Mouse (Mus musculus) adrenal gland (tissue): ENCODE measurements around the gene BC024978.
"Not testable (repeated sequence)": the region's sequence is repeated elsewhere in the genome, so short reads cannot be mapped to it uniquely, and the experiment has no call there.

Experiments used
- intact Hi-C: fragments of 180-260 bp; cut with DNase I; formaldehyde crosslinking; loops from one replicate; pipeline ENCODE4 v1.15.1; 2025

Gene BC024978

DNA sequence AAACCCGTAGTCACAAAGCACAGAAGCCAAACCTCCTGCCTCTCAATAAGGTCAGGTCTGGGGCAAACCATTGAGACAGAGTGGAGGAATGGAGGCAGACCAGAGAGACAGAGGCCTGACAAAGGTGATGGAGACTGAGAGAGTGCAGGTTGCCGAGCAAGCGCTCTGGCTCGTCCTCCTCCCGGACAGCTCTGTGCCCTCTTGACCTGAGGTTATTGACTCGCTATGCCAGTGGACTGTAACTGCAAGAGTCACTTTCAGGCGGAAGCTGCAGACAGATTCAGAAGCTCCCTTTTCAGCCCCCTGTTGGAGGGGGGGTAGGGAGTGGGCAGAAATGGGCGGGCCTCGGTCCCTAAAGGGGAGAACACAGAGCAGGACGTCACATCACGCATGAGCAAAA, 24.4 kb downstream of the BC024978 start:
- intact Hi-C loops, result no loop called here

DNA sequence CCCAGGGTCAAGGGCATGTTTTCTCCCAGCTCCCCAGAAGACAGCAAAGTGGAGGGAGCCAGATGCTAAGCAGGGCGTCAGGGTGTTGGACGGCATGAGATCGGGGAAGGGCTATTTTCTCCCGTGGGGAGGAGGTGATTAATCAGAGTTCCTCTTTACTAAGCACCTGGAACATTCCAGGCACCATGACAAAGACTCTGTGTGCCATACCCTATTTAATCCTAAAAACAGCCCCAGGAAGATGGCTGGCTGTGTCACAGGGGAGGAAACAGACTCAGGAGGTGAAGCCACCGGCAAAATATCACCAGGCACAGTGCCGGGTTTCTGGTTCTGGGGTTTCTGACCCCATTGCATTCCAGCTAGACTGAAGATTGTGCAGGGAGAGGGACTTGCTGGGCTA, 26.4 kb downstream of the BC024978 start:
- intact Hi-C loops, result no loop called here

- intact Hi-C loops, result no loop called here
Observed at GRCm38 (mm10) chr7:27222538-27222937, 27.0 kb downstream of the BC024978 start.

- intact Hi-C loops, result loop anchor here (5.0 kb wide), 1 partner anchor 58 kb away; the partner anchor contains the start of gene Egln2
Observed at GRCm38 (mm10) chr7:27224877-27225575, 29.4 kb downstream of the BC024978 start.

- intact Hi-C loops, result loop anchor here (5.0 kb wide), 1 partner anchor 60 kb away; the partner anchor contains the start of gene Egln2
Observed at GRCm38 (mm10) chr7:27227276-27227675, 31.7 kb downstream of the BC024978 start.

GRCm38 (mm10) chr7:27227676-27228075, 32.1 kb downstream of the BC024978 start:
- intact Hi-C loops, result loop anchor here (1.0 to 5.0 kb wide), 2 partner anchors 31 to 60 kb away; partner anchors contain the start of genes Egln2 and Snrpa

GRCm38 (mm10) chr7:27228281-27228821, 32.8 kb downstream of the BC024978 start, which contains the start of gene Itpkc:
Itpkc (minus strand) TSS chr7:27228661.
- intact Hi-C loops, result loop anchor here (1.0 to 5.0 kb wide), 2 partner anchors 32 to 61 kb away; partner anchors contain the start of genes Egln2 and Snrpa

- intact Hi-C loops, result loop anchor here (1.0 to 5.0 kb wide), 2 partner anchors 33 to 62 kb away; partner anchors contain the start of genes Egln2 and Snrpa
Observed at GRCm38 (mm10) chr7:27228865-27229264, 33.3 kb downstream of the BC024978 start.

DNA sequence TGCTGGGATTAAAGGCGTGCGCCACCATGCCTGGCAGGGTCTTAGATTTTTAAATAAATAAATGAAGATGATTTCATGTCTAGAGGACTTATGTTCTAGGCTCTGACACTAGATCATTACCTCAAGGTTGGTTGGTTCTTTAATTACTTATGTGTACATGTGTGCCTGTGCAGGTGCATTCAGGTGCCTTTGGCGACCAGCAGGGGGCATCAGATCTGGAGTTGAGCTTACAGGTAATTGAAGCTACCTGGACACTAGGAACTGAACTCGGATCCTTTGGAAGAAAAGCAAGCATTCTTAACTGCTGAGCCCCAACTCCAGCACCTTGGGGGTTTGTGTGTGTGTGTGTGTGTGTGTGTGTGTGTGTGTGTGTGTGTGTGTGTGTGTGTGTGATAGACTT, 35.2 kb downstream of the BC024978 start:
- intact Hi-C loops, result no loop called here

DNA sequence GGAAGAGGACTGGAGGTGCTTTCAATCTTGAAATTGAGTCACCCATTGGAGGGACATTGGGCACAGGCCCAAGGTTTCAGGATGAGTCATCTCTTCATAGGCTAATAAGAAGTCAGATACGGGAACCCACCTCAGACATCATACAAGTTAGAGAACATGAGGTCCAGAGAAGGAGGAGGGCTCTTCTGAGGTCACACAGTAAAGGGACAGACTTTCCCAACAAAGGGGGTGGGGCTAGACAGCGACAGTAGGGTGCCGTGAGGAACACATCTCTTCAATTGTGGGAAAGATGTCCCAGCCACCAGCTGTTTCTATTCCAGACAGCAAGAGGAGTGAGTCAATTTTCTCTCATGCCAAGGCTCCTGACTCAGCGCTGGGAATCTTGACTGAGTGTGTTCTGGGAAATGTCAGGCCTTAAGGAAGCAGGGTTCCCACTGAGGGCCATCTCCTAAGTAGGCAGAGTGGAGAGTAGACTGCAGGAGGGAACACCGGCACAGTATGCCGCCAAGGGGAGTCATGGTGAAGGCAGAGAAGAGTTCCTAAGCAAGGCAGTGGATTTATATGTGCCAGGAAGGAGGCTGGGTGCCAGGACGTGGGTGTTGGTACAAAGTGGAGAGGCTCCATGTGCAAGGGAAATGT, 36.2 kb downstream of the BC024978 start:
- intact Hi-C loops, result no loop called here

DNA sequence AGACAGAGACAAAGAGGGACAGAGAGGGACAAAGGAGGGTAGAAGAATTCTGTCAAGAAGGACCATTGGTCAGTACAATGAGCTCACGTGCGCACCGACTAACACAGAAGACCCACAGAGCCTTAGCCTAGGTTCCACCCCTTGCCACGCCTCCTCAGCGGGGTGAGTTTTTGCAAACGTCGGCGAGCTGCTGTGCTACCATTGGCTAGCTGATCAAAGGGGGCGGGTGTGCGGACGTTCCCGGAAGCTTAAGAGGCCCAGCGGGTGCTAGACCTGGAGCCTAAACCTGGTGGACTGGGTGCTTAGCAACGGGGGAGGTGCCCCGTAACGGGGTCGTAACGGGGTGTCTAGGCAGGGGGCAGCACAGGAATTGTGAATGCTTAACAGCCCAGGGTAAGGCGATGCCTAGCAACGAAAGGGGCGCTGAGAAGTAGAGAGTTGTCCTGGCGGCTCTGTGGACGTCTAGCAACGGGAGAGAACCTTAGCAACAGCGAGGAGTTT, 37.2 kb downstream of the BC024978 start, which contains the start of gene Coq8b:
Gene Coq8b, plus strand, starts transcription at position 243 of the 501 bp plus-strand sequence.
- intact Hi-C loops, result no loop called here

DNA sequence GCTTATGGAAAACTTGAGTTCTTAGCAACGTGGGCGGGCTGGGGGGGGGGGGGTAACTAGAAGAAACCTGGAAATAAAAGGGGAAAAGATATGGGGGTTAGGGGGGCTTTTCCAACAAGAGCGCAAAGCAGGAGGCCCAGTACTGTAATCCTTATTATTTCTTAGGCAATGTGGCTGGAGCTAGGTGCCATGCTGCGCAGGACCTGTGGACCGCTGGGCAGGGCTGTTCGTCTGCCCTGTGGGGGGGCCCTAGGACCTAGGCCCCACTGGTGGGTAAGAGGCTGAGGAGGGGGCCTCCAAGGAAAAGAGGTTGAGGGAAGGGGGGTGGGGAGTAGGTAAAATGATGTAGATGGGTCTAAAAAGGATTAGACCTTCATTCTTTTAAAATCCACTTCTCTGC, 37.7 kb downstream of the BC024978 start:
- intact Hi-C loops, result no loop called here

- intact Hi-C loops, result no loop called here
Observed at GRCm38 (mm10) chr7:27235726-27236125, 40.1 kb downstream of the BC024978 start.

GRCm38 (mm10) chr7:27237527-27237926, 41.9 kb downstream of the BC024978 start:
- intact Hi-C loops, result no loop called here

DNA sequence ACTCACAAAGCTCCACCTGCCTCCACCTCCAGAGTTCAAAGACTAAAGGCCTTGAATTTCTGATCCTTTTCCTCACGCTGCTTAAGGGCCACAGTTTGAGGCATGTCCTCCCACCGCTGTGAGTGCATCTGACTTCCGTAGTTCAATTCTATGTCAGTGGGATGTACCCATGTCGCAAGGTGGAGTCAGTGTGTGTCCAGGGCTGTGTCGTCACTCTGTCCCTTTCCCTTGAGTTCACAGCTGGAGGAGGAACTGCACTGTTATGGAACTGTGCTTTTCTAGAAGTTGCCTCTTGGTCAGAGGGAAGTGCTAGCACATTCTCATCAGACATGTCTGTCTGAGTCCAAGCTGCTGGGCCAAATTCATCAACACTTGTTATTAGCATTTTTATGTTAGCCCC, 43.0 kb downstream of the BC024978 start:
- intact Hi-C loops, result no loop called here

GRCm38 (mm10) chr7:27243211-27243610, 47.6 kb downstream of the BC024978 start:
- intact Hi-C loops, result no loop called here

DNA sequence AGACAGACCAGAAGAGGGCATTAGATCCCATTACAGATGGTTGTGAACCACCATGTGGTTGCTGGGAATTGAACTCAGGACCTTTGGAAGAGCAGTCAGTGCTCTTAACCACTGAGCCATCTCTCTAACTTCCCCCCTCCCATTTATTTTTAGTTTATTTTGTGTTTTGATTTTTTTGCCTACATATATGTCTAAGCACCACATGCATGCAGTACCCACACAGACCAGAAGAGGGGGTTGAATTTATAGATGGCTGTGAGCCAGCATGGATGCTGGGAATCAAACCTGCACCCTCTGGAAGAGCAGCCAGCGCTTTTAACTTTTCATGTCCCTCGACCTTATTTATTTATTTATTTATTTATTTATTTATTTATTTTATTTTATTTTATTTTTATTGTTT, 48.5 kb downstream of the BC024978 start:
- intact Hi-C loops, result not testable (repeated sequence)

DNA sequence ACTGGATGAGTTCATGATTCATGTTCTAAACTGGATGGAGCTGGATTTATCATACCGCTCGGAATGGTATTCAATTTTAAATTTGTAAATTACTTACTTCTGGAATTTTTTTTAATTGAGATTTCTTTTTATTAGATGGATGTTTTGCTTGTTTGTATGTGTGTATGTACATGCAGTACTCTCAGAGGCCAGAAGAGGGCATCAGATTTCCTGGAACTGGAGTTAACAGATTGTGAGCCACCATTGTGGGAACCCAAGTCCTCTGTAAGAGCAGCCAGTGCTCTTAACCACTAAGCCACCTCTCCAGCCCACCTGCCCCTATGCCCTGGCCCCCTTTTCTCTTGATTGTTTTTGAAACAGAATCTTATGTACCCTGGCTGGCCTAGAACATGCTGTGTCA, 53.6 kb downstream of the BC024978 start:
- intact Hi-C loops, result no loop called here

GRCm38 (mm10) chr7:27249928-27250327, 54.3 kb downstream of the BC024978 start:
- intact Hi-C loops, result no loop called here

DNA sequence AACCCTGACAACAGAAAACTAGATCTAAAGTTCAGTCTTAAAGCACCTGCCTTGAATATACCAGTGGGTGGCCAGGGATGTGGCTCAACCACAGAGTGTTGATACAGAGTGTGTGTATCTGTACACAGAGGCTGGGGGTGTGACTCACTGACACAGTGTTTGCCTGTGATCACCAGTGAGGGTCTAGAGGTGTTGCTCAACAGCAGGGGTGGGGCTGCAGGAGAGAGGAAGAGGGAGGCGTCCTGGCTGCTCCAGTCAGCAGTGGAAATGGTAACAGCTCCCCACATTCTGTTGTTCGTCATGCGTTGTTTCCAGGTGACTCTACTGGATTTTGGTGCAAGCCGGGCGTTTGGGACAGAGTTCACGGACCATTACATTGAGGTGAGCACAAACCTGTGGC, 56.4 kb downstream of the BC024978 start:
- intact Hi-C loops, result no loop called here

GRCm38 (mm10) chr7:27255721-27256120, 60.1 kb downstream of the BC024978 start:
- intact Hi-C loops, result no loop called here
